Mouse (Mus musculus) CH12.LX (cell line): ENCODE results near the gene Tmem265. TPM values are rescaled to one million over a fixed set of nuclear protein-coding genes. Genes with fewer than 3 reads are reported as not detected.

Source experiments
- DNase-seq: peaks from one replicate; pipeline ENCODE4 v3.0.0-alpha.2; 2013; ENCODE audit errors: extremely low read depth
- H3K27ac ChIP-seq: 2 replicates; pipeline ENCODE4 v1.5.1; 2012; ENCODE audit warnings: low read depth, mild to moderate bottlenecking, control low read depth, moderate library complexity; ENCODE audit not compliant: insufficient read depth
- H3K27me3 ChIP-seq: replicated peaks from 2 replicates; pipeline ENCODE3; 2012; ENCODE audit warnings: inconsistent platforms
- H3K36me3 ChIP-seq, 2 experiments: replicated peaks in 1 of 2; 2 replicates each; pipeline versions ENCODE3 to v1.6.1; 2012; ENCODE audit warnings: inconsistent platforms in 1 of 2, low read length in 1 of 2, mild to moderate bottlenecking in 1 of 2, mixed read lengths in 1 of 2, moderate library complexity in 1 of 2; ENCODE audit not compliant: control insufficient read depth in 1 of 2, insufficient read depth in 1 of 2
- H3K4me1 ChIP-seq, 2 experiments: 2 replicates each; pipeline ENCODE4 v1.6.1; 2012; ENCODE audit warnings: inconsistent platforms in 1 of 2, moderate library complexity in 1 of 2; ENCODE audit not compliant: insufficient read depth in 2 of 2, control insufficient read depth in 1 of 2
- H3K4me2 ChIP-seq: 2 replicates; pipeline ENCODE4 v1.6.1; 2012; ENCODE audit warnings: low read depth, mild to moderate bottlenecking, control low read depth; ENCODE audit not compliant: poor library complexity, insufficient read depth, severe bottlenecking
- H3K4me3 ChIP-seq, 3 experiments: fragments of 150-350 bp in 1 of 3; sonication (generic) in 1 of 3; replicated peaks in 1 of 3; 2 replicates each; pipeline versions ENCODE3 to v1.5.1; 2011 to 2012; ENCODE audit warnings: low read depth in 2 of 3, low read length in 2 of 3, mild to moderate bottlenecking in 2 of 3, moderate library complexity in 2 of 3, control low read depth in 1 of 3, improper control_type of control experiment in 1 of 3, inconsistent platforms in 1 of 3, mixed read lengths in 1 of 3; ENCODE audit not compliant: poor library complexity in 1 of 3
- H3K79me2 ChIP-seq: replicated peaks from 2 replicates; pipeline ENCODE4 v1.6.1; 2012; ENCODE audit warnings: mild to moderate bottlenecking, moderate library complexity; ENCODE audit not compliant: control insufficient read depth, poor library complexity, insufficient read depth, severe bottlenecking; ENCODE audit errors: extremely low read depth
- H3K9ac ChIP-seq: 2 replicates; pipeline ENCODE4 v1.6.1; 2012; ENCODE audit warnings: low read depth, mild to moderate bottlenecking, control low read depth, moderate library complexity; ENCODE audit not compliant: insufficient read depth
- H3K9me3 ChIP-seq: replicated peaks from 2 replicates; pipeline ENCODE3; 2012; ENCODE audit warnings: low read length, inconsistent platforms, mixed read lengths
- CHD1 ChIP-seq: IDR thresholded peaks from 2 replicates; pipeline ENCODE4 v1.6.1; 2012; ENCODE audit warnings: low read depth, low read length, improper control_type of control experiment, inconsistent platforms
- E2F4 ChIP-seq: IDR thresholded peaks from 2 replicates; pipeline ENCODE4 v1.6.1; 2011; ENCODE audit warnings: low read depth, low read length, improper control_type of control experiment; ENCODE audit not compliant: insufficient replicate concordance
- ETS1 ChIP-seq: conservative IDR thresholded peaks from 2 replicates; pipeline ENCODE4 v1.6.1; 2012; ENCODE audit warnings: low read depth, mild to moderate bottlenecking, inconsistent platforms, low read length, improper control_type of control experiment, moderate library complexity
- HCFC1 ChIP-seq: IDR thresholded peaks from 2 replicates; pipeline ENCODE4 v1.6.1; 2012; ENCODE audit warnings: low read depth, mild to moderate bottlenecking, inconsistent platforms, low read length, improper control_type of control experiment
- MAX ChIP-seq: IDR thresholded peaks from 2 replicates; pipeline ENCODE4 v1.6.1; 2011; ENCODE audit warnings: low read length, improper control_type of control experiment
- MAZ ChIP-seq: IDR thresholded peaks from 2 replicates; pipeline ENCODE4 v1.6.1; 2012; ENCODE audit warnings: low read depth, mild to moderate bottlenecking, inconsistent platforms, low read length, improper control_type of control experiment, moderate library complexity
- MEF2A ChIP-seq: IDR thresholded peaks from 2 replicates; pipeline ENCODE4 v1.6.1; 2014; ENCODE audit warnings: low read depth, mild to moderate bottlenecking, inconsistent platforms, low read length, improper control_type of control experiment, borderline replicate concordance
- MXI1 ChIP-seq: IDR thresholded peaks from 2 replicates; pipeline ENCODE4 v1.6.1; 2011; ENCODE audit warnings: mild to moderate bottlenecking, low read depth, low read length, improper control_type of control experiment
- NELFE ChIP-seq: IDR thresholded peaks from 2 replicates; pipeline ENCODE4 v1.6.1; 2011; ENCODE audit warnings: low read depth, low read length, improper control_type of control experiment
- NRF1 ChIP-seq: IDR thresholded peaks from 2 replicates; pipeline ENCODE4 v1.6.1; 2014; ENCODE audit warnings: low read depth, mild to moderate bottlenecking, inconsistent platforms, low read length, improper control_type of control experiment, moderate library complexity
- PAX5 ChIP-seq: IDR thresholded peaks from 2 replicates; pipeline ENCODE4 v1.6.1; 2012; ENCODE audit warnings: low read length, inconsistent platforms, mixed read lengths
- RCOR1 ChIP-seq: conservative IDR thresholded peaks from 2 replicates; pipeline ENCODE4 v1.6.1; 2012; ENCODE audit warnings: low read depth, mild to moderate bottlenecking, inconsistent platforms, low read length, improper control_type of control experiment
- SIN3A ChIP-seq: IDR thresholded peaks from 2 replicates; pipeline ENCODE4 v1.6.1; 2012; ENCODE audit warnings: low read length, improper control_type of control experiment, inconsistent platforms
- TBP ChIP-seq: conservative IDR thresholded peaks from 2 replicates; pipeline ENCODE4 v1.6.1; 2011; ENCODE audit warnings: low read depth, low read length, improper control_type of control experiment
- TCF12 ChIP-seq: IDR thresholded peaks from 2 replicates; pipeline ENCODE4 v1.6.1; 2014; ENCODE audit warnings: low read depth, mild to moderate bottlenecking, inconsistent platforms, low read length, improper control_type of control experiment
- ZKSCAN1 ChIP-seq: IDR thresholded peaks from 2 replicates; pipeline ENCODE4 v1.6.1; 2012; ENCODE audit warnings: low read depth, inconsistent platforms, low read length, improper control_type of control experiment, borderline replicate concordance
- ZMIZ1 ChIP-seq: IDR thresholded peaks from 2 replicates; pipeline ENCODE4 v1.6.1; 2012; ENCODE audit warnings: low read depth, mild to moderate bottlenecking, inconsistent platforms, low read length, improper control_type of control experiment
- dilution Hi-C: fragments of 300-500 bp; cut with MboI; formaldehyde crosslinking; loops from 2 replicates; pipeline ENCODE4 v1.14.3; 2020; ENCODE audit warnings: low sequenced_read_pairs; ENCODE audit not compliant: extremely low pct_unique_long_range_greater_than_20kb, extremely low pct_ligation_motif_present
- in situ Hi-C: fragments of 300-500 bp; cut with MboI; formaldehyde crosslinking; loops from 3 replicates; pipeline ENCODE4 v1.14.3; 2019; ENCODE audit warnings: low sequenced_read_pairs, low pct_ligation_motif_present, low pct_unique_long_range_greater_than_20kb, mixed read lengths
- polyA plus RNA-seq: library from polyadenylated mRNA; unstranded; fragments of >175 nt; gene quantifications from 2 replicates; pipeline ENCODE4 v1.2.1, GENCODE M21; 2012; ENCODE audit warnings: low read depth; ENCODE audit not compliant: insufficient read length
- total RNA-seq, 2 experiments: library from RNA; depleted of rRNA; stranded (reverse); fragments of 300-350 nt in 1 of 2; fragments of >200 nt in 1 of 2; gene quantifications; 2 replicates each; pipeline ENCODE4 v1.2.3; 2012 to 2014

Gene Tmem265
- total and polyA plus RNA-seq, 3 experiments, result 0.93 to 2.3 TPM; not detected in 1

DNA sequence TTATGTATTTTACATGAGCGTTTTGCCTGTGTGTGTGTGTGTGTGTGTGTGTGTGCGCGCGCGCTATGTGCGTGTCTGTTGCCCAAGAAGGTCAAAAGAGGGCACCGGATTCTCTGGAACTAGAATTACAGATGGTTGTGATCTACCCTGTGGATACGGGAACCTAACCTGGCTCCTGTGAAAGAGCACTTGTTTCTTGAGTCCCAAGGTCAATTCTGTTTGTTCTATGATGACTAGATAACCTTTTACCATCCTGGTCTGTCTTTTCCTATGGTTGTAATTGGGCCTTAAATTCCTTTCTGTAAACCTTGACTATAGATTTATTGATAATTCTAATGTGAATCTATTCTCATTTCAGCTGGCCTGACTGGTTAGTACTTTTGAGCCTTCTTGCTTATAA is 9.6 kb upstream of the Tmem265 start:
- Histone ChIP-seq H3K27me3 (no peaks in the 10 kb centered on the region), H3K36me3 (peaks cover 58 to 88% of the 10 kb centered on the region in 2 experiments)

DNA sequence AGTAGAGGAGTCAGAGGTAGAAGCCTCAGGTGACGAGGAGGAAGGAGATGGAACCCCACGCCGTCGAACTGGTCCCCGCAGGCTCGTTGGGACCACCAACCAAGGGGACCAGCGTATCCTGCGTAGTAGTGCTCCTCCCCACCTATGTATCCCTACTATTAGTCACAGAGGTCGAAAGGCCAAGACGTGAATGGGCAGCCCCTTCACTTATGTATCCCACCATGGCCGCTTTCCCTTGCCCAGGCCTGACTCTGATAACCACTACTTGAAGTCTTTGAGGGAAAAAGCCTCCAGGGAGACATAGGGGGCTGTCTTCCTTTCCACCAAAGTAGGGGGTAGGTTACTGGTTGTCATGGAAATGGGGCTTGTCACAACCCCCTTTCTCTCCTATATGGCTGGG is 610 bp upstream of the Tmem265 start:
- H3K4me1 ChIP-seq, result no peaks in the 10 kb centered on the region
- H3K27ac ChIP-seq, result no peak overlapping the region
- DNase-seq, result no peak
- no peak overlapping the region for H3K4me3 ChIP-seq
- H3K27me3 ChIP-seq, result no peaks in the 10 kb centered on the region
- H3K9ac ChIP-seq, result no peak overlapping the region
- no peak overlapping the region for H3K4me2 ChIP-seq
- in situ Hi-C loops (loop anchor here (5.0 kb wide), 1 partner anchor 33 kb away; no protein-coding TSS in a partner anchor), dilution Hi-C loops (no loop called here)
- H3K9me3 ChIP-seq, result no peaks in the 10 kb centered on the region
- peaks cover 49 to 85% of the 10 kb centered on the region in 2 experiments for H3K36me3 ChIP-seq
- no peak for TF ChIP-seq NELFE
- no peak for TF ChIP-seq SIN3A
- no peak for TF ChIP-seq PAX5
- TF ChIP-seq CHD1, result no peak
- no peaks in the 10 kb centered on the region for H3K79me2 ChIP-seq

More for the DNA sequence above, 9.6 kb upstream of the Tmem265 start:
- Histone ChIP-seq H3K4me2 (no peak overlapping the region), H3K79me2 (0 out of 2 replicates have a peak, but pooled peaks cover 4% of the 10 kb centered on the region), H3K4me1 (no peaks in the 10 kb centered on the region)
- no peak for DNase-seq
- TF ChIP-seq ZKSCAN1, result no peak
- no peak for TF ChIP-seq MEF2A
- no peak for TF ChIP-seq E2F4
- no peak for TF ChIP-seq TCF12
- no peak for TF ChIP-seq MAX
- TF ChIP-seq ZMIZ1, result no peak
- no peak for TF ChIP-seq SIN3A
- TF ChIP-seq RCOR1, result no peak
- TF ChIP-seq TBP, result no peak
- no peak for TF ChIP-seq MAZ
- TF ChIP-seq MXI1, result no peak
- no peak for TF ChIP-seq NRF1
- TF ChIP-seq ETS1, result no peak
- TF ChIP-seq HCFC1, result no peak
- TF ChIP-seq, all 38 proteins: peak for 0
- dilution Hi-C loops (no loop called here), in situ Hi-C loops (no loop called here)
- no peak overlapping the region for H3K27ac ChIP-seq
- no peaks in the 10 kb centered on the region for H3K9me3 ChIP-seq
- no peak overlapping the region for H3K9ac ChIP-seq
- no peak overlapping the region for H3K4me3 ChIP-seq
